ENCODE assay signal across 20 mouse cellular contexts in genomic region chr11:87028212-87028611, GRCm38 (mm10).
"Had no signal": no experiment of that assay in that cellular context is flagged by ENCODE, and none has a peak within 500 bp of the region (broad histone marks: within the 10 kb centered on the region; RNA-seq: fewer than 3 reads in every experiment).

No protein-coding gene starts in this region.

- ATAC-seq: midbrain, embryonic 16.5 days had no signal

- H3K4me2 ChIP-seq: lung, embryonic 14.5 days; midbrain, embryonic 12.5 days; neural tube, embryonic 13.5 days; neural tube, embryonic 15.5 days had no signal

- H3K9ac ChIP-seq: lung, embryonic 14.5 days; midbrain, embryonic 12.5 days; neural tube, embryonic 13.5 days; neural tube, embryonic 15.5 days had no signal

- H3K4me1 ChIP-seq: midbrain, embryonic 10.5 days; midbrain, embryonic 12.5 days; neural tube, embryonic 13.5 days; neural tube, embryonic 15.5 days had no signal

- H3K9me3 ChIP-seq: megakaryocyte, embryonic 14.5 days; midbrain, embryonic 10.5 days; midbrain, embryonic 12.5 days; neural tube, embryonic 13.5 days; neural tube, embryonic 15.5 days had no signal

- H3K4me3 ChIP-seq: megakaryocyte, embryonic 14.5 days; midbrain, embryonic 10.5 days; midbrain, embryonic 12.5 days; myocyte; neural tube, embryonic 13.5 days; neural tube, embryonic 15.5 days had no signal

- H3K27me3 ChIP-seq: midbrain, embryonic 12.5 days; neural tube, embryonic 13.5 days; neural tube, embryonic 15.5 days had no signal

- H3K27ac ChIP-seq: midbrain, embryonic 10.5 days; midbrain, embryonic 12.5 days; neural tube, embryonic 13.5 days; neural tube, embryonic 15.5 days had no signal

- DNase-seq: lung, adult 18-20 months; lung, embryonic 14.5 days; lung, postnatal 10 days; lung, postnatal 4 days; midbrain, embryonic 14.5 days; retina, postnatal 1 day; right cerebral cortex, adult 18-20 months; right cerebral cortex, postnatal 25 days; right cerebral cortex, postnatal 4 days; spleen, adult 18-20 months; thymus, adult 18-20 months; thymus, postnatal 14 days; thymus, postnatal 36 days had no signal
